Mouse (Mus musculus) heart, postnatal 0 days (tissue): ENCODE measurements around the gene Ttc23. TPM values are rescaled to one million over a fixed set of nuclear protein-coding genes. Genes with fewer than 3 reads are reported as not detected.

ENCODE experiments used
- ATAC-seq: fragments of 200-750 bp; cut with Nextera tagmentation; 2 replicates; pipeline ENCODE4 v1.8.0; 2017; ENCODE audit warnings: low read depth, moderate number of reproducible peaks, moderate library complexity; ENCODE audit not compliant: insufficient read depth
- DNase-seq: peaks from one replicate; pipeline ENCODE4 v3.0.0-alpha.2; 2016; ENCODE audit warnings: low spot score
- H3K27ac ChIP-seq: fragments of 300-500 bp; sonication (generic); 2 replicates; pipeline ENCODE4 v1.5.1; 2014; ENCODE audit warnings: low read depth, mild to moderate bottlenecking
- H3K27me3 ChIP-seq: fragments of 300-500 bp; sonication (generic); 2 replicates; pipeline ENCODE4 v1.6.1; 2014; ENCODE audit warnings: low read length, mixed read lengths; ENCODE audit not compliant: control insufficient read depth, insufficient read depth
- H3K36me3 ChIP-seq: fragments of 300-500 bp; sonication (generic); replicated peaks from 2 replicates; pipeline ENCODE4 v1.6.1; 2014; ENCODE audit warnings: low read length, mixed read lengths; ENCODE audit not compliant: control insufficient read depth, insufficient read depth
- H3K4me1 ChIP-seq: fragments of 300-500 bp; sonication (generic); 2 replicates; pipeline ENCODE4 v1.6.1; 2014; ENCODE audit warnings: antibody characterized with exemption; ENCODE audit not compliant: control insufficient read depth, insufficient read depth
- H3K4me2 ChIP-seq: fragments of 300-500 bp; sonication (generic); 2 replicates; pipeline ENCODE4 v1.6.1; 2014; ENCODE audit warnings: low read depth, mild to moderate bottlenecking, low read length, moderate library complexity
- H3K4me3 ChIP-seq: fragments of 300-500 bp; sonication (generic); 2 replicates; pipeline ENCODE4 v1.5.1; 2014; ENCODE audit warnings: low read depth, low read length
- H3K9ac ChIP-seq: fragments of 300-500 bp; sonication (generic); replicated peaks from 2 replicates; pipeline ENCODE4 v1.6.1; 2014; ENCODE audit warnings: low read depth, low read length, mixed read lengths
- H3K9me3 ChIP-seq: fragments of 300-500 bp; sonication (generic); replicated peaks from 2 replicates; pipeline ENCODE4 v1.6.1; 2016; ENCODE audit warnings: low read length; ENCODE audit not compliant: control insufficient read depth
- CTCF ChIP-seq: IDR thresholded peaks from 2 replicates; pipeline ENCODE4 v1.5.1; 2016; ENCODE audit warnings: antibody characterized with exemption, control low read depth, low read depth
- EP300 ChIP-seq: IDR thresholded peaks from 2 replicates; pipeline ENCODE4 v1.6.1; 2016; ENCODE audit warnings: antibody characterized with exemption, low read depth
- WGBS: fragments of 180-500 bp; shearing (Covaris S2); extraction: QIAGEN DNeasy Blood & Tissue Kit; methylation state at CpG from one replicate; pipeline ENCODE4 v1.1.7; 2014; 5-methylcytosine and 5-hydroxymethylcytosine counted together
- polyA plus RNA-seq: library from polyadenylated mRNA; unstranded; fragments of >200 nt; fragmentation: Nextera tagmentation; extraction: Ambion mirVana; gene quantifications from 2 replicates; pipeline ENCODE4 v1.2.1, GENCODE M21; 2015
- total RNA-seq: library from RNA; depleted of rRNA; stranded (reverse); fragments of >200 nt; gene quantifications from 2 replicates; pipeline ENCODE4 v1.2.3, GENCODE M21; 2014; ENCODE audit warnings: low replicate concordance

Gene Ttc23
- total and polyA plus RNA-seq, 2 experiments from 2014 or later, result 12.7 to 16.4 TPM

DNA sequence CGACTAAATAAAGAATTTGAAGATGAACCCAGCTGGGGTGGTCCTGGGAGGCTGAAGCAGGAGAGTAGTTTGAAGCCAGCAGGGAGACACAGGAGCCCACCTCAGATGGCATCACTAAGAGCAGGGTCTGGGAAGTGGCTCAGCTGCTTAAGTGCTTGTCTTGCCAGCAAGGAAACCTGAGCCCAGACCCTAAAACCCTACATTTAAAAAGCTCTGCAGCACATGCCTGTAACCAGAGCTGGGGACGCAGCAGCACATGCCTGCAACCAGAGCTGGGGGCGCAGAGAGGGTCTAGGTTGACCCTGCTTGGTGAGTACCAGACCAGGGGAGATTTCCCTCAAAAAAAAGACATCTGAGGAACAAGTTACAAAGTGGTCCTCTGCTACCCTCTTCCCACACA, 28.9 kb upstream of the Ttc23 start:
- no peak for DNase-seq
- no peaks in the 10 kb centered on the region for H3K9me3 ChIP-seq
- H3K9ac ChIP-seq, result no peak overlapping the region
- no peak overlapping the region for H3K4me3 ChIP-seq
- no peak for ATAC-seq
- WGBS, result 84% methylated on average over 3 of the region's 3 CpGs
- H3K4me2 ChIP-seq, result no peak overlapping the region
- H3K27me3 ChIP-seq, result no peaks in the 10 kb centered on the region
- peaks cover 39% of the 10 kb centered on the region for H3K4me1 ChIP-seq
- no peak overlapping the region for H3K27ac ChIP-seq
- TF ChIP-seq CTCF (no peak), EP300 (no peak)
- peaks cover 6% of the 10 kb centered on the region; the same call in 1 of the 2 replicates for H3K36me3 ChIP-seq

DNA sequence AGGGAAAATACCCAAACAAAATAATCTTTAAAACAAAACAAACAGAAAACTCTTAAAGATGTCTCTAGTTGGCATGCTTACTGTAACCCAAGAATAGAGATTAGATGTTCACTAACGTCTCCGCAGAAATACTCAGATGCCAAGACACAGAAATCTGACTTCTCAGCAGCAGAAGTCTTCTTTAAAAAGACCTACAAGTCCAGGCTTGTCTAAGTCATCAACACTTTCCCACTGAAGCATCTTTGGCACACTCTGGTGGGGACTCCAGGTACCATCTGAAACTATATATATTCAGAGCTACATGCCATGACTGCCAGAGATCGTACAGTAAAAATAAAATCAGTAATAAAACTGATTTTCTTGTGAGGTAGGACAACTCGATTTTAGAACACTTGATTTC, 27.4 kb upstream of the Ttc23 start:
- Histone ChIP-seq H3K27me3 (no peaks in the 10 kb centered on the region), H3K4me3 (no peak overlapping the region), H3K9me3 (no peaks in the 10 kb centered on the region), H3K36me3 (peaks cover 6% of the 10 kb centered on the region; the same call in 1 of the 2 replicates), H3K9ac (no peak overlapping the region), H3K4me2 (no peak overlapping the region), H3K4me1 (peaks cover 25% of the 10 kb centered on the region), H3K27ac (peak overlapping the region; percentile 34; the same call in 1 of the 2 replicates)
- TF ChIP-seq CTCF (peak; percentile 63), EP300 (no peak)
- ATAC-seq (peak; percentile 74; the same call in 1 of the 2 replicates), DNase-seq (peak; percentile 78)
- whole genome bisulfite sequencing, result 35% methylated on average over 4 of the region's 4 CpGs

DNA sequence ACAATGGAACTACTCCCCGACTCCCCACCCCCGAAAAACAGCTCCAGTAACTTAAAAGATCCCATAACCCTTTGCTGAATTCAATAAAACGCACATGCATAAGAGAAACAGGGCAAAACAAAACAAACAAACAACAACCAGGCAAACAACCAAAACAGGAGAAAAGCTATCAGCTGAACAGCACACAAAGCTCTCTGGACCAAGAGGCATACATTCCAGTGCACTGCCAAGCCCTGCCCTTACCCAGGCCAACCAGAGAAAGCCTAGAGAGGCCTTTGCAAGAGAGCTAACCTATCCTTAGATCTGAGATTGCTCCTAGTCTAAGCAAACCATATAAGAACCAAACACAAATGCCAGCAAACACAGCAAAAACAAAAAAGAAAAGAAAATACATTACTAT, 25.1 kb upstream of the Ttc23 start:
- Histone ChIP-seq H3K36me3 (peaks cover 6% of the 10 kb centered on the region; the same call in 1 of the 2 replicates), H3K4me2 (no peak overlapping the region), H3K9me3 (no peaks in the 10 kb centered on the region), H3K27me3 (no peaks in the 10 kb centered on the region), H3K4me1 (peaks cover 16% of the 10 kb centered on the region), H3K27ac (peak overlapping the region; percentile 57), H3K9ac (no peak overlapping the region), H3K4me3 (no peak overlapping the region)
- DNase-seq (no peak), ATAC-seq (no peak)
- 64% methylated on average over 3 of the region's 3 CpGs for WGBS
- TF ChIP-seq CTCF (no peak), EP300 (no peak)

- 91% methylated on average over 5 of the region's 5 CpGs for WGBS
- no peaks in the 10 kb centered on the region for H3K36me3 ChIP-seq
- H3K9me3 ChIP-seq, result no peaks in the 10 kb centered on the region
- no peak for TF ChIP-seq EP300
- no peak for TF ChIP-seq CTCF
- H3K4me3 ChIP-seq, result no peak overlapping the region
- no peak for ATAC-seq
- no peak overlapping the region for H3K9ac ChIP-seq
- H3K27me3 ChIP-seq, result no peaks in the 10 kb centered on the region
- no peak overlapping the region for H3K27ac ChIP-seq
- no peak overlapping the region for H3K4me2 ChIP-seq
- peaks cover 7% of the 10 kb centered on the region for H3K4me1 ChIP-seq
- no peak for DNase-seq
Observed at GRCm38 (mm10) chr7:67626671-67627070, 20.5 kb upstream of the Ttc23 start.

DNA sequence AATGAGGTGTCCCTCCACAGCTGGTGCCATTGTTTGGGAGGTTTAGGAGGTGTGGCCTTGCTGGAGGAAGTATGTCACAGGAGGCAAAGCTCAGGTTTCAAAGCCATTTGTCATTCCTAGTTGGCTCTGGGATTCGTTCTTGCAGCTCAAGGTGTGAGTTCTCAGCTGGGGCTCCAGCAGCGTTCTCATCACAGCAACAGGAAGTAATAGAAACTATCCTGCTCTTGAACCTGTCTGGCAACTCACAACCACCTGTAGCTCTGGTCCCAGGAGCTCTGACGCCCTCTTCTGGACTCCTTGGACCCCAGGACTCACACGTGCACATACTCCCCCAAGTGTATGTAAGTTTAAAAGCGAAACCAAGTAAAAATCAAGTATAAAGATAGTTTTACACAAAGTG, 17.5 kb upstream of the Ttc23 start:
- H3K27me3 ChIP-seq, result no peaks in the 10 kb centered on the region
- no peaks in the 10 kb centered on the region for H3K36me3 ChIP-seq
- H3K27ac ChIP-seq, result no peak overlapping the region
- ATAC-seq (no peak), DNase-seq (no peak)
- no peak overlapping the region for H3K4me3 ChIP-seq
- no peak for TF ChIP-seq EP300
- no peak for TF ChIP-seq CTCF
- H3K9me3 ChIP-seq, result no peaks in the 10 kb centered on the region
- H3K4me1 ChIP-seq, result no peaks in the 10 kb centered on the region
- no peak overlapping the region for H3K9ac ChIP-seq
- H3K4me2 ChIP-seq, result no peak overlapping the region
- WGBS, result 66% methylated on average over 5 of the region's 5 CpGs

DNA sequence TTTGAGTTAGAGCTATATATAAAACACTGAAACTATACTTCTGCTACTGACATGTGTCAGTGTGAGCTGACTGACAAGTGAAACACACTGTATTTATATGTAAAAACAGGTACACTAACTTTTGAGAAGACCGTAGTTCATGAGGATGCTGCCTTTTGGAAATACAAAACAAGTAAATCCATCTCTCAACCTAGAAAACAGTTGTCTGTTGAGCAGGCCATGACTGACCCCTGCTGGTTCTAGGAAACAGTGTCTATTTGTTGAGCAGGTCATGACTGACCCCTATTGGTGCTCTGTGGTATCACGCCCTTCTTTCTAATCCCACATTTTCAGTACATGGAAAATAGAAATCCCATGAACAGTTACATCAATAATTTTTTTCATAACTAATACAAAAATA, 16.4 kb upstream of the Ttc23 start:
- Histone ChIP-seq H3K27me3 (no peaks in the 10 kb centered on the region), H3K4me3 (no peak overlapping the region), H3K9me3 (no peaks in the 10 kb centered on the region), H3K4me1 (no peaks in the 10 kb centered on the region), H3K9ac (no peak overlapping the region), H3K4me2 (no peak overlapping the region), H3K27ac (no peak overlapping the region), H3K36me3 (peaks cover 1% of the 10 kb centered on the region; the same call in 1 of the 2 replicates)
- TF ChIP-seq EP300 (no peak), CTCF (peak; percentile 100)
- DNase-seq, result peak; percentile 85
- WGBS, result 12% methylated on average over 2 of the region's 2 CpGs
- peak; percentile 86 for ATAC-seq
